Mouse (Mus musculus): Measurements from ENCODE around the gene Nr1h2.

GRCm38 (mm10) chr7:44591348-44592116, 37.8 kb upstream of the Nr1h2 start:
- TF ChIP-seq POLR2A (IDR thresholded peaks at IDR 0.05; ENCODE audit: low read depth, low read length) (no peak), CTCF (IDR thresholded peaks at IDR 0.05; ENCODE audit: extremely low read depth, insufficient read length, insufficient replicate concordance, low read depth, low read length) (no peak)

Data from small intestine, adult 2 months (tissue).